Mouse (Mus musculus) hematopoietic stem cell, adult 5-6 weeks (primary cell): ENCODE results near the gene Mov10l1. TPM values are rescaled to one million over a fixed set of nuclear protein-coding genes. Genes with fewer than 3 reads are reported as not detected.
A peak's percentile ranks its signal among the peaks of the same experiment; 100 is the strongest.

Experiments
- ATAC-seq, 2 experiments: fragments of 125-278 bp in 1 of 2; replicated peaks in 1 of 2; 2 replicates each; pipeline ENCODE4 v1.8.0; 2016 to 2017; ENCODE audit warnings: inconsistent platforms in 2 of 2, mild to moderate bottlenecking in 2 of 2, moderate number of reproducible peaks in 2 of 2, low read depth in 1 of 2, moderate TSS enrichment in 1 of 2; ENCODE audit not compliant: low FRiP score in 2 of 2, poor library complexity in 2 of 2, severe bottlenecking in 2 of 2, insufficient read depth in 1 of 2, low TSS enrichment in 1 of 2
- total RNA-seq: library from RNA; stranded (forward); fragments of 172-1452, 232-1000 nt; gene quantifications from 2 replicates; pipeline ENCODE4 v1.2.3, GENCODE M21; 2017

Mov10l1 gene
- total RNA-seq, 1 experiment from 2014 or later, result not detected

- ATAC-seq, result no peak
Measured at GRCm38 (mm10) chr15:88999124-88999523, 16.4 kb downstream of the Mov10l1 start.

GRCm38 (mm10) chr15:89000367-89000766 is 17.7 kb downstream of the Mov10l1 start:
- no peak for ATAC-seq

- no peak for ATAC-seq
Measured at GRCm38 (mm10) chr15:89001245-89001644, 18.5 kb downstream of the Mov10l1 start.

- ATAC-seq, result no peak
Measured at GRCm38 (mm10) chr15:89007002-89007401, 24.3 kb downstream of the Mov10l1 start.

- no peak for ATAC-seq
Measured at GRCm38 (mm10) chr15:89007781-89008180, 25.1 kb downstream of the Mov10l1 start.

GRCm38 (mm10) chr15:89016722-89017121 is 34.0 kb downstream of the Mov10l1 start:
- no peak for ATAC-seq

GRCm38 (mm10) chr15:89020085-89020484 is 37.4 kb downstream of the Mov10l1 start:
- ATAC-seq, result no peak

- ATAC-seq, result no peak
Measured at GRCm38 (mm10) chr15:89020492-89020891, 37.8 kb downstream of the Mov10l1 start.

- no peak for ATAC-seq
Measured at GRCm38 (mm10) chr15:89044381-89044780, 61.7 kb downstream of the Mov10l1 start.

- ATAC-seq, result no peak
Measured at GRCm38 (mm10) chr15:89046356-89046755, 63.6 kb downstream of the Mov10l1 start.

- ATAC-seq, result no peak
Measured at GRCm38 (mm10) chr15:89054666-89055065, 72.0 kb downstream of the Mov10l1 start.

GRCm38 (mm10) chr15:89058736-89059135 is 76.0 kb downstream of the Mov10l1 start:
- no peak for ATAC-seq

GRCm38 (mm10) chr15:89059161-89059931 is 76.6 kb downstream of the Mov10l1 start, which contains the start of gene Panx2:
Panx2 (plus strand) TSS chr15:89059734.
- ATAC-seq, result peak; percentile 18 to 43; a peak in 2 of 4 replicates

- ATAC-seq, result peak in 1 of 2 experiments; percentile 26; a peak in 1 of 4 replicates
Measured at GRCm38 (mm10) chr15:89060032-89060681, 77.4 kb downstream of the Mov10l1 start.

- no peak for ATAC-seq
Measured at GRCm38 (mm10) chr15:89060811-89061460, 78.2 kb downstream of the Mov10l1 start.

- no peak for ATAC-seq
Measured at GRCm38 (mm10) chr15:89061761-89062517, 79.2 kb downstream of the Mov10l1 start.

GRCm38 (mm10) chr15:89062518-89062910 is 79.8 kb downstream of the Mov10l1 start:
- no peak for ATAC-seq
